Mouse (Mus musculus) forebrain, embryonic 15.5 days (tissue): ENCODE measurements around the gene Nrbf2. TPM values are rescaled to one million over a fixed set of nuclear protein-coding genes. Genes with fewer than 3 reads are reported as not detected.

Source experiments
- ATAC-seq: fragments of 200-750 bp; cut with Nextera tagmentation; replicated peaks from 2 replicates; pipeline ENCODE4 v1.8.0; 2017; ENCODE audit warnings: mild to moderate bottlenecking, moderate TSS enrichment, moderate library complexity
- H3K27ac ChIP-seq: fragments of 300-500 bp; sonication (generic); replicated peaks from 2 replicates; pipeline ENCODE4 v1.5.1; 2015; ENCODE audit warnings: mild to moderate bottlenecking, inconsistent platforms
- H3K27me3 ChIP-seq: fragments of 300-500 bp; sonication (generic); 2 replicates; pipeline ENCODE4 v1.6.1; 2015; ENCODE audit warnings: inconsistent platforms
- H3K36me3 ChIP-seq: fragments of 300-500 bp; sonication (generic); 2 replicates; pipeline ENCODE4 v1.6.1; 2015; ENCODE audit warnings: mild to moderate bottlenecking, inconsistent platforms
- H3K4me1 ChIP-seq: fragments of 300-500 bp; sonication (generic); 2 replicates; pipeline ENCODE4 v1.6.1; 2015; ENCODE audit warnings: inconsistent platforms
- H3K4me2 ChIP-seq: fragments of 300-500 bp; sonication (generic); replicated peaks from 2 replicates; pipeline ENCODE4 v1.6.1; 2015; ENCODE audit warnings: mild to moderate bottlenecking, inconsistent platforms
- H3K4me3 ChIP-seq: fragments of 300-500 bp; sonication (generic); 2 replicates; pipeline ENCODE4 v1.5.1; 2015; ENCODE audit warnings: mild to moderate bottlenecking, inconsistent platforms
- H3K9ac ChIP-seq: fragments of 300-500 bp; sonication (generic); replicated peaks from 2 replicates; pipeline ENCODE4 v1.6.1; 2015; ENCODE audit warnings: mild to moderate bottlenecking, inconsistent platforms
- H3K9me3 ChIP-seq: fragments of 300-500 bp; sonication (generic); 2 replicates; pipeline ENCODE4 v1.6.1; 2016; ENCODE audit warnings: inconsistent platforms
- WGBS: fragments of 180-500 bp; shearing (Covaris S2); methylation state at CpG from one replicate; pipeline ENCODE4 v1.1.7; 2015; ENCODE audit warnings: mixed read lengths; 5-methylcytosine and 5-hydroxymethylcytosine counted together
- polyA plus RNA-seq: library from polyadenylated mRNA; unstranded; fragments of >200 nt; fragmentation: Nextera tagmentation; extraction: Ambion mirVana; gene quantifications from 2 replicates; pipeline ENCODE4 v1.2.1, GENCODE M21; 2015

The Nrbf2 gene
- polyA plus RNA-seq, 1 experiment from 2014 or later = 43.9 TPM

DNA sequence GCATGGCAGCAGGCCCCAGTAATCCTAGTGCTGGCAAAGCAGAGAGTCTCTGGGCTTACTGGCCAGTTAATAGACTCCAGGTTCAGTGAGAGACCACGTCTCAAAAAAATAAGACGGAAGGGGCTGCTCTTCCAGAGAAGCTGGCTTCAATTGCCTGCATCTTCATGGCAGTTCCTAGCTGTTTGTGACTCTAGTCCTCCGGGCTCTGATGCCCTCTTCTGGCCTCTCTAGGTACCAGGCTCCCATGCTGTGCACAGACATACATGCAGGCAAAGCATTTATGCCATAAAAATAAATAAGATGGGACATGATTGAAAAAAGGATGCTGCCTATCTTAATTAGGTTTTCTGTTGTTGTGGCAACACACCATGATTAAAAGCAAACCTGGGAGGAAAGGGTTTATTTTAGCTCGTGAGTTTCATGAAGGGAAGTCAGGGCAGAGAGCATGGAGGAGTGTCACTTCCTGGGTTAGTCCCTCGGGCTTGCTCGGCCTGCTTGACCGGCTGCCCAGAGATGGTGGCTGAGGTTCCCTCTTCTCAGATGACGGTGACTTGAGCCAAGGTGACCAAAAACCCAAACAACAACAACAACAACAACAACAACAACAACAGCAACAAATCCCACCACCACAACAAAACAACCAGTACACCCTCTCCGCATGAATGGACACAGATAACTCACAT, 26.3 kb upstream of the Nrbf2 start:
- Histone ChIP-seq H3K4me2 (no peak overlapping the region), H3K27me3 (peaks cover 6% of the 10 kb centered on the region), H3K9ac (no peak overlapping the region), H3K9me3 (no peaks in the 10 kb centered on the region), H3K4me1 (no peaks in the 10 kb centered on the region), H3K36me3 (no peaks in the 10 kb centered on the region), H3K27ac (no peak overlapping the region), H3K4me3 (no peak overlapping the region)
- peak; percentile 73 for ATAC-seq
- 37% methylated on average over 9 of the region's 9 CpGs for WGBS

DNA sequence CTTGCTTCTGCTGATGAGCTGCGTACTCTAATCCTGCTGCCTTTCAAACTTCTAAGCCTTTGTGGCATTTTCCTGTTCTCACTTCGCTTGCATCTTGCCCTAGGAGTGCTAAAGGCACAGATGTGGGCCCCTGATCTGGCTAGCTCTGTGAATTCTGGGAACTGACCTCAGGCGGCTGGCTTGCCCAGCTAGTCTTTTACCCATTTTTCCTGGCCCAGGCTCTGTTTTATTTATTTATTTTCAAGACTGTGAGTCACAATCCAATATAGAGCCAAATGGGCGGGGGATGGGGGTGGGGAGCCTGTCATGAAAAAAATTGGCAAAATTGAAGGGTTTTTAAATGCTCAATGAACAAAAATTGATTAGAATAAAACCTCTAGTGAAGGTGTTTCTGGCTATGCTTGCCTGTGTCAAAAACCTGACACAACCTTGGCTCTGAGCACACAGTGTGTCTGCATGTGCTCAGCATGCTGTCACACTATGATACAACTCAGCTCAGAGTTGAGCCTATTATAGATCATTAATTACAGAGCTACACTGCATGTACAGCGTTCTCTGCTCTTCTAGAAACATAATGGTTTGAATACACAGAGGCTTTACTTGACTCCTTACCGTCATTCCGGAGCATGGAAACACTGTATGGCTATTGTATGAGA, 24.5 kb upstream of the Nrbf2 start:
- Histone ChIP-seq H3K4me1 (no peaks in the 10 kb centered on the region), H3K27ac (no peak overlapping the region), H3K9me3 (no peaks in the 10 kb centered on the region), H3K9ac (no peak overlapping the region), H3K27me3 (no peaks in the 10 kb centered on the region), H3K4me2 (no peak overlapping the region), H3K36me3 (no peaks in the 10 kb centered on the region), H3K4me3 (no peak overlapping the region)
- 79% methylated on average over 7 of the region's 7 CpGs for WGBS
- ATAC-seq = no peak

DNA sequence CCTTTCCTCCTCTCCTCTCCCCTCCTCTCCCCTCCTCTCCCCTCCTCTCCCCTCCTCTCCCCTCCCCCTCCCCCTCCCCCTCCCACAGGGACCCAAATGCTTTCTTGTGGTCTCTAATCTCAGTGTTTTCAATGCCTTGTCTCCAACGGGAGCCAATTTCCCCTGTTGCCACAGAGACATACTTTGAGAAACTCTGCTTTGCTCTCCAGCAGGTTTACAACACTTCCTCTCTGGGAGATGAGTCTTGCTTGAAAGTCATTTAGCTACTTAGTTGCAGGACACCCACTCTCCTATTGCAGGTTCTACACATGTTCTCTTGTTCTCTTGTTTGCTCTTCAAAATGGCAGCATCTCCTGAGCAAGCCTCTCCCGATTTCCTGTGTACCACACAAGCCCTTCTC, 17.2 kb upstream of the Nrbf2 start:
- no peak overlapping the region for H3K4me3 ChIP-seq
- H3K9ac ChIP-seq = no peak overlapping the region
- no peaks in the 10 kb centered on the region for H3K36me3 ChIP-seq
- no peaks in the 10 kb centered on the region for H3K9me3 ChIP-seq
- H3K27me3 ChIP-seq = no peaks in the 10 kb centered on the region
- no peaks in the 10 kb centered on the region for H3K4me1 ChIP-seq
- H3K4me2 ChIP-seq = no peak overlapping the region
- 63% methylated on average over 2 of the region's 2 CpGs for WGBS
- H3K27ac ChIP-seq = no peak overlapping the region
- ATAC-seq = no peak

DNA sequence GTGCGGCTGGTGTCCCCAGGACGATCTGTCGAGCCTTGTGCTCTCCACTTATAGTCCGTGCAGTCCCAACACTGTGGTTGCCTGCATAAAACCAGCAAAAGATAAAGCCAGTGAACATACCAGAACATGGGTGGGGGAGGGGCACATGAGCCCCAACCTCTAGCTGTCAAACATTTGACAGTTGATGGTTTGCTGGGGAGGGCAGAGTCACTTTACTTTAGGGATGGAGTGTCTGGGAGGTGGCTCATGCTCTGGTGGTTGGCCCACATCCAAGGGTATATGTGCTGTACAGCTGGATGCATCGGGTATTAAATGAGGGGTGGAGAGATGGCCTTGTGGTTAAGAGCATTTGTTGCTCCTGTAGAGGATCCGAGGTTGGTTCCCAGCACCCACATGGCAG, 15.9 kb upstream of the Nrbf2 start:
- Histone ChIP-seq H3K4me2 (no peak overlapping the region), H3K36me3 (no peaks in the 10 kb centered on the region), H3K27ac (no peak overlapping the region), H3K9ac (no peak overlapping the region), H3K9me3 (no peaks in the 10 kb centered on the region), H3K4me1 (no peaks in the 10 kb centered on the region), H3K4me3 (no peak overlapping the region), H3K27me3 (no peaks in the 10 kb centered on the region)
- WGBS = 91% methylated on average over 6 of the region's 6 CpGs
- ATAC-seq = no peak

DNA sequence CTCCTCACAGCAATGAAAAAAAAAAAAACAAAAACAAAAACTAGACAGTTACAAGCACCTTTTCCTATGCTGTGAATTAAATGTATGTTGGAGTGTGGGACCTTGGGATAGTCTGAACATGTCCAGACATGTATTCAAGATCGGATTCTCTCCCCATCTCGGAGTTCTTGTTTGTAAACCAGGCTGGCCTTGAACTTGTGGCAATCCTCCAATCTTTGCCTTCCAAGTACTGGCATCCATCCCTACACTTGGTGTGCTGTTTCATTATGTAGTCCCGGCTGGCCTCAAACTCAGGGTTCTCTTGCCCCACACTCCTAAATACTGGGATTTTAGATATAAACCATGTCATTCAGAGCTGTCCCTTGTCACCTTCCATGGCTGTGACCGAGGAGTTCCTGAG, 14.2 kb upstream of the Nrbf2 start:
- Histone ChIP-seq H3K9ac (no peak overlapping the region), H3K36me3 (no peaks in the 10 kb centered on the region), H3K9me3 (no peaks in the 10 kb centered on the region), H3K27me3 (no peaks in the 10 kb centered on the region), H3K4me3 (no peak overlapping the region), H3K4me2 (no peak overlapping the region), H3K4me1 (no peaks in the 10 kb centered on the region), H3K27ac (no peak overlapping the region)
- no peak for ATAC-seq
- WGBS = 70% methylated on average over 4 of the region's 4 CpGs

DNA sequence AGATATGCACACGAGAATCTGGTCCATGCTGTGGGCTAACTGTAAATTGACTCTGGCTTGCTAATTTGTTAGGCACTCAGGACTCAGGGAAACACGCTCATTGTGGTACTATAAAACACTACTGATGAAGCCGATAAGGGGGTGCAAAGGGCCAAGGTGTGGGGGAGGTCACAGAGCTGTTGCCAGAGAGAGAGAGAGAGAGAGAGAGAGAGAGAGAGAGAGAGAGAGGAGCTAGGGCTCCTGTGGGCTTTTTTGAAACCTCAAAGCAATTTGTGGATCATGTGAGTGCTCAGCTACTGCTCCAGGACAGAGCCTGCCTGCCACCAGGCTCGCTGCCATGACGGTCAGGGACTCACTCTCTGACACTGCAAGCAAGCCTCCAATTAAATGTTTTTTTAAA, 13.8 kb upstream of the Nrbf2 start:
- Histone ChIP-seq H3K9me3 (no peaks in the 10 kb centered on the region), H3K36me3 (no peaks in the 10 kb centered on the region), H3K9ac (no peak overlapping the region), H3K4me3 (no peak overlapping the region), H3K27ac (no peak overlapping the region), H3K4me2 (no peak overlapping the region), H3K4me1 (no peaks in the 10 kb centered on the region), H3K27me3 (no peaks in the 10 kb centered on the region)
- ATAC-seq = no peak
- WGBS = 59% methylated on average over 5 of the region's 5 CpGs

DNA sequence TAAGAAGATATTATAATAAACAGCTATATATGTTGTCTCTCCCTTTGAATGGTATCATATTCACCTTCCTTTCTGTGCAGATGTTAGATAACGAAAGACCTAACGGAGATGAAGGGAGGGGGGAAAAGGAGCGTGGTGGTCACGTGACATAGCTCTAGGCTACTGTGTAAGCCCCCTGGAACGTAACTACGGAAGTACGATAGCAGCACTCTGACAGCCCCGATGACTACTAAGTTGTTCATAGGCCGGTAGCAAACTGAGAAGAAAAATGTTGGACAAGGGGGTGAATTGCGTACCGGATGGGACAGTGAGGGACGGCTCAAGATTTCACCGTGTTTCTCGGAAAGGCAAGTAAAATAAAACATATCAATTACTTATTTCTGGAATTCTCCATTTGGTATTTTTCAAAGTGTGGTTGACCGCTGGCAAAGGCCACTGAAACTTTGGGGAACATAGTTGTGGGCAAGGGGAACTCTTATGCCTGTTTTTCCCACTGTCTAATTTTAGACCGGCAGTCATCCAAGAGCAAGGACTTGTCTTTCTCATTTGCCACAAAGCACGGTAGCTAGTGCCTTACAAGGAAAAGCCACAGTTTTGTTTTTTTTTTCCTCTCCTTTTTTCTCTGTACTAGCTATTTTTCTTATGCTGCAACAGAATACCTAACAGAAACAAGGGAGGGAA, 12.2 kb upstream of the Nrbf2 start:
- ATAC-seq = no peak
- Histone ChIP-seq H3K36me3 (no peaks in the 10 kb centered on the region), H3K27me3 (no peaks in the 10 kb centered on the region), H3K4me3 (no peak overlapping the region), H3K4me1 (no peaks in the 10 kb centered on the region), H3K4me2 (no peak overlapping the region), H3K9me3 (no peaks in the 10 kb centered on the region), H3K9ac (no peak overlapping the region), H3K27ac (no peak overlapping the region)
- WGBS = 92% methylated on average over 17 of the region's 17 CpGs

DNA sequence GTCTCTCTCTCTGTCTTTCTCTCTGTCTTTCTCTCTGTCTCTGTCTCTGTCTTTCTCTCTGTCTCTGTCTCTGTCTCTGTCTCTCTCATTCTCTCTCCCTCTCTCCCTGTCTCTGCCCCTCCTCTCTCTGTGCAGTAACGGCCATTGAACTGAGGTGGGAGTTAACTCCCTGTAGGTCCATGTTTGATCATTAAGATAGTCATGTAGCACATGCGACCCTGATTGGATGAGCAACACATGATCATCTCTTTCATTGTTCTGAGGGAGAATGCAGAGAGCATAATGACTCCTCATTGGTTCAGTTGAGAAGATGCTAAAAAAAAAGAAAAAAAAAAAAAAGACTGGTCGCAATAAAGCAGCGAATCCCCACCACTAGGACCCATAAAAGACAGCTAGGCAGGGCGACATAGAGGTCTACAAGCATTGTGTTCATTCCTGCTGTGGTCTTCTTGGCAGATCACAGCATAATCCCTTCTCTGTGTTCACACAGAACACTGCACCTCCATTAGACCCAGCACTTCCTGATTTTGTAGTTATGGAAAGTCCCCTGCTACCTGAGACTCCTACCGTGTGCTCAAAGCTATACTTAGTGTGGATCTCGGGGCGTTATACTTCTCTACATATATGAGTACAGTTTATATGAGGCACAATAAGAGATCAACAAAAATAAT, 11.5 kb upstream of the Nrbf2 start:
- WGBS = 90% methylated on average over 8 of the region's 8 CpGs
- H3K4me2 ChIP-seq = no peak overlapping the region
- H3K9me3 ChIP-seq = no peaks in the 10 kb centered on the region
- no peaks in the 10 kb centered on the region for H3K36me3 ChIP-seq
- no peak overlapping the region for H3K9ac ChIP-seq
- no peak overlapping the region for H3K27ac ChIP-seq
- H3K27me3 ChIP-seq = no peaks in the 10 kb centered on the region
- H3K4me3 ChIP-seq = no peak overlapping the region
- no peaks in the 10 kb centered on the region for H3K4me1 ChIP-seq
- ATAC-seq = no peak

DNA sequence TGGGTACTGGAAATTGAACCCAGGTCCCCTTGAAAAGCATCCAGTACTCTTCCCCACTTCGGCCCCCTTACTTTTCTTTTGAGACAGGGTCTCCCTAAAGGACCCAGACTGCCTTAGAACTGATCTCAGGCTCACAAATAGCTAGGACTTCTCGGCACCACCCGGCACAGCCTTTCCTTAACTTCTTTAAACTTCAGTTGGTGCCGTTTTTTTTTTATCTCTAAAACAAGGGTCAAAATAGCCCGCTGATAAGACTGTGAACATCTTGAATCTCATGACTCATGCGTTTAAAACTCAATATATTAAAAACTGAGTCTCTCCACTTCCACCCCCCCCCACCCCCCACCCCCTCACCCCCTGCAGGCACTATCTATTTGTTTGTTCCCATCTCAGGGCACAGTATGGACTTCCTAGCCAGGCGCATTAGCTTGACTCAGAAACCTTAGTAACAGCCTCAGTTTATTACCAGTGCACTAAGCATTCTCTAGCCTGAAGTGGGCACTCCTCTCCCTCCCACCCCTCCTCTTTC, 10.9 kb upstream of the Nrbf2 start:
- H3K27ac ChIP-seq = no peak overlapping the region
- H3K4me1 ChIP-seq = no peaks in the 10 kb centered on the region
- H3K36me3 ChIP-seq = no peaks in the 10 kb centered on the region
- no peak overlapping the region for H3K4me2 ChIP-seq
- ATAC-seq = no peak
- H3K9me3 ChIP-seq = no peaks in the 10 kb centered on the region
- H3K9ac ChIP-seq = no peak overlapping the region
- no peak overlapping the region for H3K4me3 ChIP-seq
- 89% methylated on average over 7 of the region's 7 CpGs for WGBS
- no peaks in the 10 kb centered on the region for H3K27me3 ChIP-seq

DNA sequence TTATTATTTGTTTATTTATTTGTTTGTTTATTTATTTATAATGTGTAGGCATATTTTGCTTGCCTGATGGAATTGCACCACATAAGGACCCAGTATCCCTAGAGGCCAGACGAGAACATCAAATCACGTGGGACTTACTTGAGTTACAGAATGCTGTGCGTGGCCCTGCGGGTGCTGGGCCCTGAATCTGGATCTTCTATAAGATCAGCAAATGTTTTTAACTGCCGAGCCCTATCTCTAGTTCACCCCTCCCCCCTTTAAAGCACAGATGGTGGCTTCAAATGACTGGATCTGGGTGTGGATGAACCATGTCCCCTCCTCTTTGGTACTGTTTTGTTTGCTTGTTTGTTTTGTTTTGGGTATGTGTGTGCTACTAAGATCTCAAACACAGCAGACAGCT, 10.2 kb upstream of the Nrbf2 start:
- no peak overlapping the region for H3K9ac ChIP-seq
- ATAC-seq = no peak
- no peaks in the 10 kb centered on the region for H3K4me1 ChIP-seq
- H3K9me3 ChIP-seq = no peaks in the 10 kb centered on the region
- no peak overlapping the region for H3K4me3 ChIP-seq
- no peak overlapping the region for H3K27ac ChIP-seq
- H3K36me3 ChIP-seq = no peaks in the 10 kb centered on the region
- WGBS = 87% methylated on average over 5 of the region's 5 CpGs
- H3K4me2 ChIP-seq = no peak overlapping the region
- H3K27me3 ChIP-seq = no peaks in the 10 kb centered on the region

DNA sequence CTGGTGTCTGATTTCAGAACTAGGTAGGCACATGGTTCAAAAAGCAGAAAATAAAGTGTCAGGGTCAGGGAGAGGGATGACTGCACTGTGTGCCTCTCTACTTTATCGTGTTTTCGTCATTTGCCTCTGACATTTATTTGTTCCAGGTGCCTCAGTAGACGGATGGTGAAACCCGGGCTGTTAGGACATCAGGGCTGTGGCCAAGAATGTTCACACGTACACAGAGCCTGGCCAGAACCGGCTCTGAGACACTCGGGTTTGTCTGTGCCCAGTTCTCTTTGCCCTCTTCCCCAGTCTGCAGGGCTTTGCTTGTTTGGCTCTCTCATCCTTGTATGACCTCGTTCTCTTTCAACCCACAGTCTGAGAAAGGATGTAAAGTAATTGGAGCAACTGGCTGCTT, 6.0 kb upstream of the Nrbf2 start:
- ATAC-seq = no peak
- Histone ChIP-seq H3K4me3 (no peak overlapping the region), H3K27me3 (no peaks in the 10 kb centered on the region), H3K9ac (no peak overlapping the region), H3K9me3 (no peaks in the 10 kb centered on the region), H3K27ac (no peak overlapping the region), H3K4me1 (no peaks in the 10 kb centered on the region), H3K4me2 (no peak overlapping the region), H3K36me3 (no peaks in the 10 kb centered on the region)
- WGBS = 86% methylated on average over 8 of the region's 8 CpGs

DNA sequence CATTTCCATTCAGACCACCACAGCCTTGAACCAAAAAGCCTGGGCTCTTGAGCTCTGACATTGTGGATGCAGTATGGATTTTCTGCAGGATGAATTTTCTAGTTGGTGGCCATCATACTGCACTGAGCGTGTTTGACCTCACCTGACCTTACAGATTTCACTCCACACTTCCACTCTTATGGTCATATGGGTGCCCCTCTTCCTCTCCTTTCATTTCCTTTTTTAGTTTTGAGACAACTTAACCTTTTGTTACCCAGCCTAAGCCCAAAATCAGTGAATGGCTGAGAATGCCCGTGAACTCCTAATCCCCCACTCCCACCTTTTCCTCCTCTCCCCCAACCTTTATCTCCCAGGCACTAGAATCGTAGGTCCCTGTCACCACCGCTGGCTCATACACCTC, 5.5 kb upstream of the Nrbf2 start:
- WGBS = 69% methylated on average over 4 of the region's 4 CpGs
- peaks cover 1% of the 10 kb centered on the region; the same call in 1 of the 2 replicates for H3K4me1 ChIP-seq

More for the DNA sequence above, 5.5 kb upstream of the Nrbf2 start:
- H3K9ac ChIP-seq = no peak overlapping the region
- no peaks in the 10 kb centered on the region for H3K36me3 ChIP-seq
- H3K4me3 ChIP-seq = no peak overlapping the region
- no peaks in the 10 kb centered on the region for H3K27me3 ChIP-seq
- H3K4me2 ChIP-seq = no peak overlapping the region
- H3K27ac ChIP-seq = no peak overlapping the region
- H3K9me3 ChIP-seq = no peaks in the 10 kb centered on the region
- ATAC-seq = no peak
